Mouse (Mus musculus) mature B cell (primary cell): ENCODE measurements around the gene Ehhadh.

Experiments used
- in situ Hi-C: fragments of 300-500 bp; cut with MboI; formaldehyde crosslinking; loops from 2 replicates; pipeline ENCODE4 v1.14.3; 2019

Gene Ehhadh

DNA sequence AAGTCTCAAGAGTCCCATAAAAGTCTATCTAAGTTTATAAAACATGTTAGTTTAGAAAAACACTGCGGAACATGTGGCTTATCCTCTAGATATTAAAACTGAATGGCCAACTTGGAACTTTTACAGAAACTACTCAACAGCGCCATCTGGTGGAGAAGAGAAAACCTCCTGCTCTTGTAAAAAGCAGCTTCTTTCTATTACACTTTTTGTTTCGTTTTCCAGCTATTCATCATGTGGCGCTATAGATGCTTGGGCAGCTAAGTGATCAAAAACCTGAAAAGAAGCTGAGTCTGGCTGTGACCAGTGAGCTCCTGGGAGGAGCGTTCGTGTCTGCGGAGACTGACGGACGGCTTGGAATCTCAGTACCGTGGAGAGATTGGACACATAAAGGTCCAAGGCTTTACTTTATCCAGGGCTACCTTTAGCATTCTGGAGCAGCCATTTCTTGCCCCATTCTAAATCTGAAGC lies 59.7 kb downstream of the Ehhadh start:
- in situ Hi-C loops: no loop called here

- in situ Hi-C loops: no loop called here
Observed at GRCm38 (mm10) chr16:21727421-21727820, 60.2 kb downstream of the Ehhadh start.

DNA sequence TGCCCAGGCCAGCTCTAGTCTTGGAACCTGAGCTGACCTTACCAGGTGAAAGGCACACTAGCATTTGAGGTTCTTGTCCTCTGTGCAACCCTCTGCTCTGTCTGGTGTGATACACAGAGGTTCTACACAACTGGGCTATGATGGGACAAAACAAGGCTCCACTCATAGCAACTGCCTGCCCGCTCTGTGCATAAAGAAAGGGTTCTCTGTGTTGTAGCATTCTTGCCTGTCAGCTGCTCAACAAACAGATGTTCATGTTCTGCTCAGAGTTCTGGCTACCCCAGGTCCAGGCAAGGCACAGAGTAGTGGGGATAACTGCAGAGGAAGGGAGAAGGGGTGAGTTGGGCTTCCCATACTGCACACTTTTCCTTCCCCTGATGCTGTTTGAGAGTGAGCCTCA lies 63.3 kb downstream of the Ehhadh start:
- in situ Hi-C loops: no loop called here

GRCm38 (mm10) chr16:21719770-21720169 lies 67.8 kb downstream of the Ehhadh start:
- in situ Hi-C loops: no loop called here

DNA sequence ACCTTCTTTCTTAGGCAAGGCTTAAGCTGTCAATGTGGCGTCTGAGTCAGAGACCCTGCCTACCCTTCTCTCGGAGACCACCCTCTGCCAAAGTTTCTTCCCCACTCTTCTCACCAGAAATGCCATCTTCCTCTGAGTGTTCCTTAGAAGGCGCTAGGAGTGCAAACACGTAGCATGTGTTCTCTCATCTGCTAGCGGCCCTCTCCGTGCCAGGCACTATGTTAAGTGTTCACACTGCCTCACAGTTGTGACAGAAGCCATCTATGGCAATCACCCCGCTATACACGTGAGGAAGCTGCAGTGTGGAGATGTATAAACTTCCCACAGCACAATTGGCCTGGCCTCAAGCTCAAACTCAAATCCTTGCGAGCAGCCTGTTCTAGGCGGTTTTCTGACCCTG lies 73.1 kb downstream of the Ehhadh start:
- in situ Hi-C loops: no loop called here
